Mouse (Mus musculus) MEL (cell line): Measurements from ENCODE around the gene Gm20388. TPM values are rescaled to one million over a fixed set of nuclear protein-coding genes. Genes with fewer than 3 reads are reported as not detected.

ENCODE experiments used
- DNase-seq: peaks from one replicate; pipeline ENCODE4 v3.0.0; 2011; ENCODE audit warnings: low read depth, low spot score
- H3K27ac ChIP-seq: 2 replicates; pipeline ENCODE4 v1.5.1; 2012; ENCODE audit warnings: low read depth, mild to moderate bottlenecking, control low read depth, low read length, moderate library complexity; ENCODE audit not compliant: control insufficient read depth
- H3K27me3 ChIP-seq, 2 experiments: fragments of 150-350 bp in 1 of 2; sonication (generic) in 1 of 2; 2 replicates each; pipeline ENCODE4 v1.6.1; 2012; ENCODE audit warnings: low read length in 2 of 2, mild to moderate bottlenecking in 2 of 2, improper control_type of control experiment in 1 of 2, moderate library complexity in 1 of 2; ENCODE audit not compliant: insufficient read depth in 2 of 2, control insufficient read depth in 1 of 2
- H3K36me3 ChIP-seq, 2 experiments: 2 replicates each; pipeline ENCODE4 v1.6.1; 2012 to 2014; ENCODE audit warnings: low read length in 2 of 2, improper control_type of control experiment in 1 of 2, inconsistent platforms in 1 of 2, mild to moderate bottlenecking in 1 of 2; ENCODE audit not compliant: insufficient read depth in 2 of 2, control insufficient read depth in 1 of 2
- H3K4me1 ChIP-seq, 2 experiments: fragments of 150-350 bp in 1 of 2; sonication (generic) in 1 of 2; 2 replicates each; pipeline ENCODE4 v1.6.1; 2012; ENCODE audit warnings: low read length in 2 of 2, improper control_type of control experiment in 1 of 2, mild to moderate bottlenecking in 1 of 2; ENCODE audit not compliant: insufficient read depth in 2 of 2, control insufficient read depth in 1 of 2
- H3K4me3 ChIP-seq, 2 experiments: fragments of 150-350 bp in 1 of 2; sonication (generic) in 1 of 2; 2 replicates each; pipeline ENCODE4 v1.5.1; 2012; ENCODE audit warnings: low read depth in 2 of 2, low read length in 2 of 2, mild to moderate bottlenecking in 2 of 2, moderate library complexity in 2 of 2, control low read depth in 1 of 2, improper control_type of control experiment in 1 of 2; ENCODE audit not compliant: control insufficient read depth in 1 of 2, insufficient read depth in 1 of 2
- H3K79me2 ChIP-seq: 2 replicates; pipeline ENCODE4 v1.6.1; 2012; ENCODE audit warnings: mild to moderate bottlenecking, low read length, moderate library complexity; ENCODE audit not compliant: control insufficient read depth, poor library complexity, insufficient read depth
- H3K9ac ChIP-seq: 2 replicates; pipeline ENCODE4 v1.6.1; 2012; ENCODE audit warnings: low read depth, mild to moderate bottlenecking, control low read depth, low read length, moderate library complexity; ENCODE audit not compliant: control insufficient read depth, poor library complexity, severe bottlenecking
- H3K9me3 ChIP-seq: fragments of 150-350 bp; sonication (generic); replicated peaks from 2 replicates; pipeline ENCODE4 v1.6.1; 2012; ENCODE audit warnings: mild to moderate bottlenecking, low read length, improper control_type of control experiment, moderate library complexity; ENCODE audit not compliant: insufficient read depth
- CHD2 ChIP-seq: IDR thresholded peaks from 2 replicates; pipeline ENCODE4 v1.6.1; 2011; ENCODE audit warnings: low read length, improper control_type of control experiment
- E2F4 ChIP-seq: IDR thresholded peaks from 2 replicates; pipeline ENCODE4 v1.6.1; 2011; ENCODE audit warnings: low read depth, low read length, improper control_type of control experiment, borderline replicate concordance
- ELF1 ChIP-seq: IDR thresholded peaks from 2 replicates; pipeline ENCODE4 v1.6.1; 2014; ENCODE audit warnings: low read depth, mild to moderate bottlenecking, inconsistent platforms, low read length, improper control_type of control experiment, moderate library complexity
- ETS1 ChIP-seq: IDR thresholded peaks from 2 replicates; pipeline ENCODE4 v1.6.1; 2012; ENCODE audit warnings: low read depth, mild to moderate bottlenecking, inconsistent platforms, low read length, improper control_type of control experiment, moderate library complexity
- HCFC1 ChIP-seq: IDR thresholded peaks from 2 replicates; pipeline ENCODE4 v1.6.1; 2012; ENCODE audit warnings: low read depth, mild to moderate bottlenecking, inconsistent platforms, low read length, improper control_type of control experiment, moderate library complexity
- JUND ChIP-seq: IDR thresholded peaks from 2 replicates; pipeline ENCODE4 v1.6.1; 2011; ENCODE audit warnings: low read depth, mild to moderate bottlenecking, improper control_type of control experiment, low read length
- KAT2A ChIP-seq: conservative IDR thresholded peaks from 2 replicates; pipeline ENCODE4 v1.6.1; 2012; ENCODE audit warnings: low read depth, low read length, improper control_type of control experiment, inconsistent platforms
- MAFK ChIP-seq: IDR thresholded peaks from 2 replicates; pipeline ENCODE4 v1.6.1; 2011; ENCODE audit warnings: low read depth, mild to moderate bottlenecking, low read length, improper control_type of control experiment, borderline replicate concordance
- MAX ChIP-seq: IDR thresholded peaks from 2 replicates; pipeline ENCODE4 v1.6.1; 2011; ENCODE audit warnings: low read length, improper control_type of control experiment
- MAZ ChIP-seq: IDR thresholded peaks from 2 replicates; pipeline ENCODE4 v1.6.1; 2012; ENCODE audit warnings: low read depth, mild to moderate bottlenecking, inconsistent platforms, low read length, improper control_type of control experiment
- MEF2A ChIP-seq: IDR thresholded peaks from 2 replicates; pipeline ENCODE4 v1.6.1; 2014; ENCODE audit warnings: low read depth, mild to moderate bottlenecking, inconsistent platforms, low read length, improper control_type of control experiment; ENCODE audit not compliant: poor library complexity, insufficient replicate concordance, severe bottlenecking; ENCODE audit errors: extremely low read depth
- MXI1 ChIP-seq: IDR thresholded peaks from 2 replicates; pipeline ENCODE4 v1.6.1; 2011; ENCODE audit warnings: mild to moderate bottlenecking, low read depth, low read length, improper control_type of control experiment
- NRF1 ChIP-seq: IDR thresholded peaks from 2 replicates; pipeline ENCODE4 v1.6.1; 2014; ENCODE audit warnings: low read depth, mild to moderate bottlenecking, inconsistent platforms, low read length, improper control_type of control experiment, moderate library complexity; ENCODE audit not compliant: poor library complexity, insufficient read depth, severe bottlenecking
- POLR2A ChIP-seq, 2 experiments: IDR thresholded peaks; 2 replicates each; pipeline ENCODE4 v1.6.1; 2011 to 2012; ENCODE audit warnings: low read length in 2 of 2, mild to moderate bottlenecking in 2 of 2, control low read depth in 1 of 2, improper control_type of control experiment in 1 of 2, low read depth in 1 of 2, moderate library complexity in 1 of 2; ENCODE audit not compliant: control insufficient read depth in 1 of 2, insufficient read depth in 1 of 2, poor library complexity in 1 of 2
- POLR2AphosphoS2 ChIP-seq: IDR thresholded peaks from 2 replicates; pipeline ENCODE4 v1.6.1; 2011; ENCODE audit warnings: low read length, improper control_type of control experiment
- POLR2AphosphoS5 ChIP-seq: IDR thresholded peaks from 2 replicates; pipeline ENCODE4 v1.6.1; 2012; ENCODE audit warnings: low read depth, borderline replicate concordance, mild to moderate bottlenecking, inconsistent platforms, low read length, moderate library complexity, mixed read lengths
- TBP ChIP-seq: IDR thresholded peaks from 2 replicates; pipeline ENCODE4 v1.8.0; 2011; ENCODE audit warnings: low read depth, low read length, improper control_type of control experiment
- TCF12 ChIP-seq: IDR thresholded peaks from 2 replicates; pipeline ENCODE4 v1.6.1; 2014; ENCODE audit warnings: low read depth, mild to moderate bottlenecking, inconsistent platforms, low read length, improper control_type of control experiment, moderate library complexity
- UBTF ChIP-seq: IDR thresholded peaks from 2 replicates; pipeline ENCODE4 v1.6.1; 2012; ENCODE audit warnings: low read depth, mild to moderate bottlenecking, inconsistent platforms, low read length, improper control_type of control experiment, moderate library complexity, borderline replicate concordance; ENCODE audit not compliant: insufficient read depth
- USF1 ChIP-seq: IDR thresholded peaks from 2 replicates; pipeline ENCODE4 v1.6.1; 2014; ENCODE audit warnings: low read depth, mild to moderate bottlenecking, inconsistent platforms, low read length, improper control_type of control experiment, moderate library complexity
- ZKSCAN1 ChIP-seq: IDR thresholded peaks from 2 replicates; pipeline ENCODE4 v1.6.1; 2012; ENCODE audit warnings: low read depth, mild to moderate bottlenecking, inconsistent platforms, low read length, improper control_type of control experiment, moderate library complexity
- ZMIZ1 ChIP-seq: IDR thresholded peaks from 2 replicates; pipeline ENCODE4 v1.6.1; 2012; ENCODE audit warnings: low read depth, mild to moderate bottlenecking, inconsistent platforms, low read length, improper control_type of control experiment, moderate library complexity
- ZNF384 ChIP-seq: IDR thresholded peaks from 2 replicates; pipeline ENCODE4 v1.6.1; 2012; ENCODE audit warnings: low read depth, mild to moderate bottlenecking, inconsistent platforms, low read length, improper control_type of control experiment
- polyA plus RNA-seq, 2 experiments: library from polyadenylated mRNA; stranded (reverse) in 1 of 2; unstranded in 1 of 2; fragments of >175 nt in 1 of 2; fragments of >200 nt in 1 of 2; gene quantifications; 2 replicates each; pipeline versions ENCODE4 v1.2.1 to v1.2.4; 2012; ENCODE audit warnings: low replicate concordance in 2 of 2, low read depth in 1 of 2; ENCODE audit not compliant: insufficient read length in 2 of 2, insufficient read depth in 1 of 2, missing spikeins in 1 of 2
- total RNA-seq: library from RNA; depleted of rRNA; stranded (reverse); fragments of 300-350 nt; gene quantifications from 2 replicates; pipeline ENCODE4 v1.2.3, GENCODE M21; 2012

Gene Gm20388
- total and polyA plus RNA-seq, 3 experiments = 11.1 to 17.8 TPM; not detected in 1

GRCm38 (mm10) chr8:122423217-122423616, 2512.6 kb downstream of the Gm20388 start:
- H3K27ac ChIP-seq = no peak overlapping the region
- no peak overlapping the region for H3K4me3 ChIP-seq
- H3K4me1 ChIP-seq = peaks cover 3 to 8% of the 10 kb centered on the region in 2 experiments
- H3K9me3 ChIP-seq = no peaks in the 10 kb centered on the region
- no peak overlapping the region for H3K9ac ChIP-seq
- no peak for DNase-seq
- no peaks in the 10 kb centered on the region for H3K27me3 ChIP-seq
- H3K36me3 ChIP-seq = peaks cover 0 to 4% of the 10 kb centered on the region in 2 experiments; a peak in 2 of 4 replicates
- no peak for TF ChIP-seq CHD2
- no peak for TF ChIP-seq ZMIZ1
- TF ChIP-seq POLR2AphosphoS2 = no peak
- no peak for TF ChIP-seq POLR2AphosphoS5
- TF ChIP-seq MXI1 = no peak
- H3K79me2 ChIP-seq = no peaks in the 10 kb centered on the region; the same call in 1 of the 2 replicates

GRCm38 (mm10) chr8:122423659-122424058, 2513.0 kb downstream of the Gm20388 start:
- H3K9me3 ChIP-seq = no peaks in the 10 kb centered on the region
- H3K36me3 ChIP-seq = peaks cover 0 to 4% of the 10 kb centered on the region in 2 experiments; a peak in 2 of 4 replicates
- no peak for TF ChIP-seq TBP
- no peak for TF ChIP-seq E2F4
- no peak for TF ChIP-seq ZNF384
- TF ChIP-seq ZKSCAN1 = no peak
- TF ChIP-seq POLR2AphosphoS2 = no peak
- TF ChIP-seq MAX = no peak
- no peak overlapping the region for H3K27ac ChIP-seq
- H3K4me1 ChIP-seq = peaks cover 3 to 12% of the 10 kb centered on the region in 2 experiments
- no peak for DNase-seq
- H3K27me3 ChIP-seq = no peaks in the 10 kb centered on the region
- no peaks in the 10 kb centered on the region; the same call in 1 of the 2 replicates for H3K79me2 ChIP-seq
- no peak overlapping the region for H3K4me3 ChIP-seq
- no peak overlapping the region for H3K9ac ChIP-seq

GRCm38 (mm10) chr8:122426145-122426544, 2515.5 kb downstream of the Gm20388 start:
- Histone ChIP-seq H3K36me3 (peaks cover 0 to 23% of the 10 kb centered on the region in 2 experiments; a peak in 2 of 4 replicates), H3K4me3 (no peak overlapping the region), H3K27ac (no peak overlapping the region), H3K9ac (no peak overlapping the region), H3K79me2 (peaks cover 11% of the 10 kb centered on the region), H3K27me3 (no peaks in the 10 kb centered on the region), H3K4me1 (peaks cover 7 to 30% of the 10 kb centered on the region in 2 experiments), H3K9me3 (no peaks in the 10 kb centered on the region)
- DNase-seq = no peak
- no peak for TF ChIP-seq NRF1
- TF ChIP-seq ELF1 = no peak
- TF ChIP-seq TCF12 = no peak
- no peak for TF ChIP-seq USF1
- no peak for TF ChIP-seq JUND
- no peak for TF ChIP-seq MAFK
- TF ChIP-seq HCFC1 = no peak
- no peak for TF ChIP-seq POLR2AphosphoS5
- TF ChIP-seq KAT2A = no peak
- no peak for TF ChIP-seq ETS1
- TF ChIP-seq ZKSCAN1 = no peak
- TF ChIP-seq MXI1 = no peak
- no peak for TF ChIP-seq MAZ
- no peak for TF ChIP-seq MEF2A
- TF ChIP-seq MAX = no peak
- TF ChIP-seq UBTF = no peak
- no peak for TF ChIP-seq POLR2A (IDR thresholded peaks at IDR 0.05; ENCODE audit: control insufficient read depth in 1 of 2, insufficient read depth in 1 of 2, low read depth in 1 of 2, low read length in 2 of 2, poor library complexity in 1 of 2)
